Mouse (Mus musculus): ENCODE measurements around the gene Irgm1.

DNA sequence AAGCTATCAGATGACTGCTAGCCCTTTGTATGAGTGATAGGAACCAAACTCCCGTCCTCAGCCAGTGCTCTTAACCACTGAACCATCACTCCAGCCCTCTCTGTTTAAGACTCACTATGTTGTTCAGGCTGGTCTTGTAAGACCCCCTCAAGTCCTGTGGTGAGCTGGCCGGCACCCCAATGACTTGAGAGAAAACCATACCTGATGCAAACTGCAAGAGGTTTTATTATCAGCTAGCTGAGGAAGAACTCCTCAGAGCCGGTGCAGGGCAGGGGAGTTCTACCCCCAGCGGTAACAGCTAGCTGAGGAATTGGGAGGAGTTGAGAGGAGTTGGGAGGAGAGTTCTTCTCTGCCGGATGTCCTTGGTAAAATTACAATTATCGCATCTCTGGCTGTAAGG is 43.6 kb downstream of the Irgm1 start:
- TF ChIP-seq POLR2A (IDR thresholded peaks at IDR 0.05; ENCODE audit: control insufficient read depth, low read depth, low read length) (no peak), CTCF (IDR thresholded peaks at IDR 0.05; ENCODE audit: control insufficient read depth, insufficient read depth, insufficient replicate concordance, low read depth, low read length) (no peak)
